Mouse (Mus musculus) liver, embryonic 12.5 days (tissue): ENCODE data around the gene Rhot1. TPM values are rescaled to one million over a fixed set of nuclear protein-coding genes. Genes with fewer than 3 reads are reported as not detected.

ENCODE experiments used
- ATAC-seq: fragments of 200-750 bp; cut with Nextera tagmentation; 2 replicates; pipeline ENCODE4 v1.8.0; 2017; ENCODE audit warnings: moderate number of reproducible peaks, mild to moderate bottlenecking, moderate library complexity
- H3K27ac ChIP-seq: fragments of 300-500 bp; sonication (generic); 2 replicates; pipeline ENCODE4 v1.5.1; 2016; ENCODE audit warnings: mild to moderate bottlenecking
- H3K27me3 ChIP-seq: fragments of 300-500 bp; sonication (generic); replicated peaks from 2 replicates; pipeline ENCODE4 v1.6.1; 2016; ENCODE audit warnings: mild to moderate bottlenecking, moderate library complexity
- H3K36me3 ChIP-seq: fragments of 300-500 bp; sonication (generic); 2 replicates; pipeline ENCODE4 v1.6.1; 2016; ENCODE audit warnings: mild to moderate bottlenecking, moderate library complexity
- H3K4me1 ChIP-seq: fragments of 300-500 bp; sonication (generic); 2 replicates; pipeline ENCODE4 v1.6.1; 2016
- H3K4me2 ChIP-seq: fragments of 300-500 bp; sonication (generic); 2 replicates; pipeline ENCODE4 v1.6.1; 2016; ENCODE audit warnings: mild to moderate bottlenecking, moderate library complexity
- H3K4me3 ChIP-seq: fragments of 300-500 bp; sonication (generic); 2 replicates; pipeline ENCODE4 v1.5.1; 2016; ENCODE audit warnings: mild to moderate bottlenecking, moderate library complexity
- H3K9ac ChIP-seq: fragments of 300-500 bp; sonication (generic); 2 replicates; pipeline ENCODE4 v1.6.1; 2016; ENCODE audit warnings: mild to moderate bottlenecking, moderate library complexity
- H3K9me3 ChIP-seq: fragments of 300-500 bp; sonication (generic); replicated peaks from 2 replicates; pipeline ENCODE4 v1.6.1; 2016; ENCODE audit warnings: mild to moderate bottlenecking, moderate library complexity
- WGBS: fragments of 180-500 bp; shearing (Covaris S2); methylation state at CpG from one replicate; pipeline ENCODE4 v1.1.7; 2016; ENCODE audit not compliant: insufficient replicate concordance; 5-methylcytosine and 5-hydroxymethylcytosine counted together
- polyA plus RNA-seq: library from polyadenylated mRNA; unstranded; fragments of >200 nt; fragmentation: Nextera tagmentation; extraction: Ambion mirVana; gene quantifications from 2 replicates; pipeline ENCODE4 v1.2.1, GENCODE M21; 2016

The Rhot1 gene
- polyA plus RNA-seq = 36.7 and 36.9 TPM in 2 replicates

- H3K27ac ChIP-seq = peak within 1 kb of the TSS; percentile 95
- peak within 1 kb of the TSS; percentile 80 for H3K4me2 ChIP-seq
- H3K9ac ChIP-seq = peak within 1 kb of the TSS; percentile 95
- ATAC-seq = peak; percentile 94
- under 1% methylated on average over 78 of the region's 78 CpGs for WGBS
- H3K9me3 ChIP-seq = no peaks in the 10 kb centered on the region
- peaks cover 29% of the 10 kb centered on the region for H3K4me1 ChIP-seq
- H3K36me3 ChIP-seq = peaks cover 17% of the 10 kb centered on the region
- H3K4me3 ChIP-seq = peak within 1 kb of the TSS; percentile 74
- no peaks in the 10 kb centered on the region for H3K27me3 ChIP-seq
These were observed at the start of gene Rhot1 for GRCm38 (mm10) chr11:80208860-80209800. Rhot1 (plus strand) TSS chr11:80209019.

- Histone ChIP-seq H3K36me3 (no peaks in the 10 kb centered on the region; the same call in 1 of the 2 replicates), H3K9me3 (no peaks in the 10 kb centered on the region), H3K4me1 (no peaks in the 10 kb centered on the region), H3K9ac (no peak overlapping the region), H3K4me2 (no peak overlapping the region), H3K4me3 (no peak overlapping the region), H3K27me3 (peaks cover 25% of the 10 kb centered on the region), H3K27ac (no peak overlapping the region)
- ATAC-seq = no peak
- WGBS = 69% methylated on average over 4 of the region's 4 CpGs
These were observed 47.8 kb upstream of the Rhot1 start for GRCm38 (mm10) chr11:80161041-80161440.

GRCm38 (mm10) chr11:80163362-80164116 lies 45.3 kb upstream of the Rhot1 start:
- ATAC-seq = no peak
- WGBS = 23% methylated on average over 7 of the region's 7 CpGs

GRCm38 (mm10) chr11:80164224-80164623 lies 44.6 kb upstream of the Rhot1 start:
- no peaks in the 10 kb centered on the region for H3K4me1 ChIP-seq
- no peak for ATAC-seq
- no peak overlapping the region for H3K9ac ChIP-seq
- no peak overlapping the region for H3K4me3 ChIP-seq
- no peaks in the 10 kb centered on the region for H3K9me3 ChIP-seq
- no peak overlapping the region for H3K27ac ChIP-seq
- 0 out of 2 replicates have a peak, but pooled peaks cover 4% of the 10 kb centered on the region for H3K27me3 ChIP-seq
- H3K4me2 ChIP-seq = no peak overlapping the region
- H3K36me3 ChIP-seq = no peaks in the 10 kb centered on the region; the same call in 1 of the 2 replicates
- 60% methylated on average over 2 of the region's 2 CpGs for WGBS

More at GRCm38 (mm10) chr11:80163362-80164116, 45.3 kb upstream of the Rhot1 start:
- Histone ChIP-seq H3K9ac (no peak overlapping the region), H3K27me3 (0 out of 2 replicates have a peak, but pooled peaks cover 4% of the 10 kb centered on the region), H3K4me3 (no peak overlapping the region), H3K9me3 (no peaks in the 10 kb centered on the region), H3K36me3 (no peaks in the 10 kb centered on the region; the same call in 1 of the 2 replicates), H3K4me1 (no peaks in the 10 kb centered on the region), H3K4me2 (no peak overlapping the region), H3K27ac (no peak overlapping the region)

GRCm38 (mm10) chr11:80168121-80168520 lies 40.7 kb upstream of the Rhot1 start:
- H3K27me3 ChIP-seq = peaks cover 5% of the 10 kb centered on the region; the same call in 1 of the 2 replicates
- no peak overlapping the region for H3K9ac ChIP-seq
- no peak overlapping the region for H3K4me2 ChIP-seq
- ATAC-seq = no peak
- H3K4me1 ChIP-seq = no peaks in the 10 kb centered on the region
- H3K9me3 ChIP-seq = no peaks in the 10 kb centered on the region
- WGBS = 77% methylated on average over 9 of the region's 9 CpGs
- no peak overlapping the region for H3K27ac ChIP-seq
- H3K4me3 ChIP-seq = no peak overlapping the region
- no peaks in the 10 kb centered on the region; the same call in 1 of the 2 replicates for H3K36me3 ChIP-seq

GRCm38 (mm10) chr11:80168611-80169249 lies 40.1 kb upstream of the Rhot1 start:
- ATAC-seq = no peak
- no peaks in the 10 kb centered on the region for H3K9me3 ChIP-seq
- no peak overlapping the region for H3K4me3 ChIP-seq
- no peak overlapping the region for H3K4me2 ChIP-seq
- no peak overlapping the region for H3K27ac ChIP-seq
- WGBS = 53% methylated on average over 4 of the region's 4 CpGs
- no peaks in the 10 kb centered on the region for H3K4me1 ChIP-seq
- H3K36me3 ChIP-seq = no peaks in the 10 kb centered on the region; the same call in 1 of the 2 replicates
- H3K27me3 ChIP-seq = peaks cover 7% of the 10 kb centered on the region; the same call in 1 of the 2 replicates
- H3K9ac ChIP-seq = no peak overlapping the region

- 47% methylated on average over 3 of the region's 3 CpGs for WGBS
- no peak overlapping the region for H3K4me3 ChIP-seq
- H3K27ac ChIP-seq = no peak overlapping the region
- no peaks in the 10 kb centered on the region for H3K9me3 ChIP-seq
- H3K4me1 ChIP-seq = no peaks in the 10 kb centered on the region
- no peak overlapping the region for H3K9ac ChIP-seq
- no peak overlapping the region for H3K4me2 ChIP-seq
- H3K36me3 ChIP-seq = no peaks in the 10 kb centered on the region; the same call in 1 of the 2 replicates
- peaks cover 7% of the 10 kb centered on the region; the same call in 1 of the 2 replicates for H3K27me3 ChIP-seq
- ATAC-seq = no peak
These were observed 39.2 kb upstream of the Rhot1 start for GRCm38 (mm10) chr11:80169629-80170028.

GRCm38 (mm10) chr11:80170351-80170750 lies 38.5 kb upstream of the Rhot1 start:
- Histone ChIP-seq H3K36me3 (no peaks in the 10 kb centered on the region; the same call in 1 of the 2 replicates), H3K4me2 (no peak overlapping the region), H3K4me1 (no peaks in the 10 kb centered on the region), H3K27ac (no peak overlapping the region), H3K9ac (no peak overlapping the region), H3K9me3 (no peaks in the 10 kb centered on the region), H3K27me3 (peaks cover 5% of the 10 kb centered on the region; the same call in 1 of the 2 replicates), H3K4me3 (no peak overlapping the region)
- ATAC-seq = no peak
- WGBS = 40% methylated on average over 5 of the region's 5 CpGs

GRCm38 (mm10) chr11:80171884-80172283 lies 36.9 kb upstream of the Rhot1 start:
- peak; percentile 53 for ATAC-seq

GRCm38 (mm10) chr11:80173963-80174670 lies 34.7 kb upstream of the Rhot1 start:
- Histone ChIP-seq H3K4me1 (0 out of 2 replicates have a peak, but pooled peaks cover 4% of the 10 kb centered on the region), H3K27me3 (peaks cover 3% of the 10 kb centered on the region; the same call in 1 of the 2 replicates), H3K4me2 (no peak overlapping the region), H3K9me3 (no peaks in the 10 kb centered on the region), H3K4me3 (no peak overlapping the region), H3K27ac (no peak overlapping the region), H3K9ac (no peak overlapping the region), H3K36me3 (no peaks in the 10 kb centered on the region)
- whole genome bisulfite sequencing = 62% methylated on average over 11 of the region's 11 CpGs
- no peak for ATAC-seq

More at GRCm38 (mm10) chr11:80171884-80172283, 36.9 kb upstream of the Rhot1 start:
- Histone ChIP-seq H3K27me3 (peaks cover 3% of the 10 kb centered on the region; the same call in 1 of the 2 replicates), H3K36me3 (no peaks in the 10 kb centered on the region), H3K4me2 (no peak overlapping the region), H3K9me3 (no peaks in the 10 kb centered on the region), H3K9ac (no peak overlapping the region), H3K4me1 (0 out of 2 replicates have a peak, but pooled peaks cover under 1% of the 10 kb centered on the region), H3K27ac (no peak overlapping the region), H3K4me3 (no peak overlapping the region)
- 53% methylated on average over 4 of the region's 4 CpGs for WGBS
